Mouse (Mus musculus) forebrain, embryonic 16.5 days (tissue): ENCODE results near the gene Klf1. TPM values are rescaled to one million over a fixed set of nuclear protein-coding genes. Genes with fewer than 3 reads are reported as not detected.

Experiments
- ATAC-seq: fragments of 200-750 bp; cut with Nextera tagmentation; 2 replicates; pipeline ENCODE4 v1.8.0; 2017; ENCODE audit warnings: mild to moderate bottlenecking, moderate library complexity
- H3K27ac ChIP-seq: fragments of 300-500 bp; sonication (generic); 2 replicates; pipeline ENCODE4 v1.5.1; 2014; ENCODE audit warnings: low read length, control low read depth
- H3K27me3 ChIP-seq: fragments of 300-500 bp; sonication (generic); replicated peaks from 2 replicates; pipeline ENCODE4 v1.6.1; 2014; ENCODE audit warnings: low read length; ENCODE audit not compliant: control insufficient read depth, insufficient read depth
- H3K36me3 ChIP-seq: fragments of 300-500 bp; sonication (generic); 2 replicates; pipeline ENCODE4 v1.6.1; 2014; ENCODE audit not compliant: control insufficient read depth, insufficient read depth
- H3K4me1 ChIP-seq: fragments of 300-500 bp; sonication (generic); replicated peaks from 2 replicates; pipeline ENCODE4 v1.6.1; 2014; ENCODE audit warnings: low read length; ENCODE audit not compliant: control insufficient read depth, insufficient read depth
- H3K4me2 ChIP-seq: fragments of 300-500 bp; sonication (generic); 2 replicates; pipeline ENCODE4 v1.6.1; 2014; ENCODE audit warnings: mild to moderate bottlenecking, low read length, control low read depth
- H3K4me3 ChIP-seq: fragments of 300-500 bp; sonication (generic); replicated peaks from 2 replicates; pipeline ENCODE4 v1.5.1; 2014; ENCODE audit warnings: mild to moderate bottlenecking, low read length, control low read depth
- H3K9ac ChIP-seq: fragments of 300-500 bp; sonication (generic); replicated peaks from 2 replicates; pipeline ENCODE4 v1.6.1; 2014; ENCODE audit warnings: low read depth, low read length, control low read depth
- H3K9me3 ChIP-seq: fragments of 300-500 bp; sonication (generic); 2 replicates; pipeline ENCODE4 v1.6.1; 2016; ENCODE audit warnings: low read length; ENCODE audit not compliant: control insufficient read depth
- WGBS: fragments of 180-500 bp; shearing (Covaris S2); extraction: QIAGEN DNeasy Blood & Tissue Kit; methylation state at CpG from one replicate; pipeline ENCODE4 v1.1.7; 2014; 5-methylcytosine and 5-hydroxymethylcytosine counted together
- polyA plus RNA-seq: library from polyadenylated mRNA; unstranded; fragments of >200 nt; fragmentation: Nextera tagmentation; extraction: Ambion mirVana; gene quantifications from 2 replicates; pipeline ENCODE4 v1.2.1, GENCODE M21; 2015

Klf1 gene
- polyA plus RNA-seq = 0.73 and 0.85 TPM in 2 replicates

GRCm38 (mm10) chr8:84901752-84902151, at the start of gene Klf1:
Klf1 (plus strand) TSS chr8:84901928.
- Histone ChIP-seq H3K27ac (no peak within 1 kb of the TSS), H3K27me3 (no peaks in the 10 kb centered on the region), H3K4me3 (peak within 1 kb of the TSS; percentile 54), H3K36me3 (no peaks in the 10 kb centered on the region), H3K4me2 (peak within 1 kb of the TSS; percentile 91), H3K9ac (peak within 1 kb of the TSS; percentile 58), H3K4me1 (peaks cover 10% of the 10 kb centered on the region), H3K9me3 (no peaks in the 10 kb centered on the region)
- no peak for ATAC-seq
- 78% methylated on average over 3 of the region's 3 CpGs for WGBS

GRCm38 (mm10) chr8:84856434-84856833, 45.3 kb upstream of the Klf1 start:
- Histone ChIP-seq H3K9ac (no peak overlapping the region; the same call in 1 of the 2 replicates), H3K27ac (no peak overlapping the region), H3K9me3 (no peaks in the 10 kb centered on the region), H3K4me2 (no peak overlapping the region), H3K27me3 (no peaks in the 10 kb centered on the region), H3K4me3 (peak overlapping the region; percentile 69; the same call in 1 of the 2 replicates), H3K36me3 (peaks cover 8% of the 10 kb centered on the region), H3K4me1 (peaks cover 14% of the 10 kb centered on the region)
- WGBS = 93% methylated on average over 3 of the region's 3 CpGs
- ATAC-seq = peak; percentile 26

GRCm38 (mm10) chr8:84856864-84857441, 44.8 kb upstream of the Klf1 start, which contains the start of gene Farsa:
Farsa (plus strand) TSS chr8:84856989.
- Histone ChIP-seq H3K4me3 (peak within 1 kb of the TSS; percentile 69), H3K27me3 (no peaks in the 10 kb centered on the region), H3K4me2 (peak within 1 kb of the TSS; percentile 92), H3K9ac (peak within 1 kb of the TSS; percentile 87), H3K27ac (peak within 1 kb of the TSS; percentile 59), H3K9me3 (no peaks in the 10 kb centered on the region), H3K36me3 (peaks cover 9% of the 10 kb centered on the region), H3K4me1 (peaks cover 14% of the 10 kb centered on the region)
- WGBS = under 1% methylated on average over 39 of the region's 39 CpGs
- ATAC-seq = peak; percentile 96

GRCm38 (mm10) chr8:84871376-84872308, 30.1 kb upstream of the Klf1 start, which contains the start of gene Syce2:
Syce2 (plus strand) TSS chr8:84872111.
- 14% methylated on average over 44 of the region's 46 CpGs for WGBS
- H3K4me2 ChIP-seq = peak within 1 kb of the TSS; percentile 93
- no peak within 1 kb of the TSS for H3K27ac ChIP-seq
- H3K36me3 ChIP-seq = peaks cover 14% of the 10 kb centered on the region
- peaks cover 14% of the 10 kb centered on the region for H3K4me1 ChIP-seq
- H3K4me3 ChIP-seq = peak within 1 kb of the TSS; percentile 52
- H3K9me3 ChIP-seq = no peaks in the 10 kb centered on the region
- peak within 1 kb of the TSS; percentile 61 for H3K9ac ChIP-seq
- H3K27me3 ChIP-seq = no peaks in the 10 kb centered on the region
- ATAC-seq = peak; percentile 79

GRCm38 (mm10) chr8:84872309-84872965, 29.3 kb upstream of the Klf1 start:
- 4% methylated on average over 51 of the region's 54 CpGs for WGBS
- peak overlapping the region; percentile 61 for H3K9ac ChIP-seq
- H3K27me3 ChIP-seq = no peaks in the 10 kb centered on the region
- H3K36me3 ChIP-seq = peaks cover 14% of the 10 kb centered on the region
- peak; percentile 66 for ATAC-seq
- no peak overlapping the region for H3K27ac ChIP-seq
- H3K4me1 ChIP-seq = peaks cover 19% of the 10 kb centered on the region
- no peaks in the 10 kb centered on the region for H3K9me3 ChIP-seq
- peak overlapping the region; percentile 93 for H3K4me2 ChIP-seq
- H3K4me3 ChIP-seq = peak overlapping the region; percentile 52

DNA sequence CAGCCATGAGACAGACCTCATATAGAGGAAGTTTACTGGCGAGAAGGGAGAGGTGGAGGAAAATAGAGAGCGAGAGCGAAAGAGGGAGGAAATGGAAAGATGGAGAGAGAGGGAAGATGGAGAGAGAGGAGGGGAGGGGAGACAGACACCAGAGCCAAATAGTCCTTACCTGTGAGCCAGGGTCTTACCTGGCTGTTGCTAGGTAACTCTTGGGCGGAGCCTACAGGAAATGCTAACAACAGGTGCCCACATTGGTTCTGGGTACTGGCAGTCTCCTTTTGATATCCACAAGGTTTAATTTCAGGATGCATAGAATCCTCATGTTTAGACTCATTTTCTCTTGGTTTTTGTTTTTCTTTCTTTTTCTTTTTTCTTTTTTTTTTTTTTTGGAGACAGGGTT, 28.7 kb upstream of the Klf1 start:
- Histone ChIP-seq H3K4me2 (peak overlapping the region; percentile 93), H3K4me3 (peak overlapping the region; percentile 52), H3K4me1 (peaks cover 23% of the 10 kb centered on the region), H3K36me3 (peaks cover 11% of the 10 kb centered on the region), H3K9ac (no peak overlapping the region), H3K27me3 (no peaks in the 10 kb centered on the region), H3K27ac (no peak overlapping the region), H3K9me3 (no peaks in the 10 kb centered on the region)
- ATAC-seq = no peak
- 69% methylated on average over 4 of the region's 4 CpGs for WGBS

- Histone ChIP-seq H3K9me3 (no peaks in the 10 kb centered on the region), H3K4me2 (no peak overlapping the region), H3K27ac (no peak overlapping the region), H3K9ac (no peak overlapping the region), H3K4me3 (no peak overlapping the region), H3K4me1 (peaks cover 23% of the 10 kb centered on the region), H3K27me3 (no peaks in the 10 kb centered on the region), H3K36me3 (no peaks in the 10 kb centered on the region)
- ATAC-seq = no peak
- WGBS = 87% methylated on average over 3 of the region's 3 CpGs
These were observed 27.4 kb upstream of the Klf1 start for GRCm38 (mm10) chr8:84874339-84874738.

DNA sequence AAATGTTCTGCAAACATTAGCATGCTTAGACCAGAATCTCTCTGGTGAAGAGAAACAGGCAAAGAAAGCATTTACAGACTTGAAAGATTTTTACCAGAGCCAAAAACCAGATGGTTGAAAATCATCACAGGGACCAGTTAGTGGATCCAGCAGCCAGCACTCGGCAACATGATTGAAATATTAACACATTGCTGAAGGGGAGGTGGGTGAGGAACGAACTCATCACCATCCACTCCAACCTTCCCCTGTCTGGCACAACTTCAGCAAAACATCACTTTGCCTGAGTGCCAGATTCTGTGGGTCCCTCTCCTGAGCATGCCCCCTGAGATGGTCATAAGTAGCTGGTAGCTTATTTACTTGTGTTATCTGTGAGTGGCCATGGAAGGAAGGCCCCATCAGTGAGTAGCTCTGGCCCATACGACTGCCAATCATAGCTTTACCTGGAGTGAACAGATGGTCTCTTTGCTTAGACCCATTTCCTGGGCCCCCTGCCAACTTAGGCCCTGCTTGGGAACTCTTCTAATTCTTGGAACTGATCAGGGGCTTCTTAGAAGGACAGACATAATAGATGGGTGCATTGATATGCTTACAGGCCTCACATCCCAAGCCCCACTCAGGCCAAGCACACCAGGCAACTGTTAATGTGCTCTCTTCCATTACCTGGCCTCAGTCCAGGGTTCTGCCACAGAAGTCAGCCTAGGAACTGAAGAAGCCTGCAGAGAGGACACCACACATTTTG, 24.3 kb upstream of the Klf1 start:
- no peak overlapping the region for H3K4me3 ChIP-seq
- peak; percentile 60 for ATAC-seq
- no peak overlapping the region for H3K9ac ChIP-seq
- no peaks in the 10 kb centered on the region for H3K36me3 ChIP-seq
- no peaks in the 10 kb centered on the region for H3K9me3 ChIP-seq
- peaks cover 16% of the 10 kb centered on the region for H3K4me1 ChIP-seq
- H3K4me2 ChIP-seq = no peak overlapping the region
- H3K27ac ChIP-seq = peak overlapping the region; percentile 77
- H3K27me3 ChIP-seq = no peaks in the 10 kb centered on the region
- WGBS = 35% methylated on average over 3 of the region's 3 CpGs
